Comparison of ENCODE assay signal across 8 mouse cellular contexts in genomic region chr2:180256296-180257000, GRCm38 (mm10). TPM values are rescaled to one million over a fixed set of nuclear protein-coding genes. Genes with fewer than 3 reads are reported as not detected.
DNase-seq lines count a peak whose midpoint lies in the region; ATAC-seq and TF ChIP-seq lines count a peak whose summit lies in the region.

No protein-coding gene starts in this region.

- no peak for TF ChIP-seq POLR2A in CH12.LX (IDR thresholded peaks at IDR 0.05; ENCODE audit: low read depth, low read length)

- TF ChIP-seq RAD21 in CH12.LX (IDR thresholded peaks at IDR 0.05; ENCODE audit: low read depth, low read length), result no peak

- H3K9ac ChIP-seq in CH12.LX (ENCODE audit: insufficient read depth, low read depth), result peak overlapping the region; percentile 67
- H3K9ac ChIP-seq in forebrain, embryonic 11.5 days (ENCODE audit: low read length), result peak overlapping the region; percentile 71
- H3K9ac ChIP-seq in liver, embryonic 12.5 days, result peak overlapping the region; percentile 78
- H3K9ac ChIP-seq in stomach, postnatal 0 days (ENCODE audit: low read length), result peak overlapping the region; percentile 69

- H3K27ac ChIP-seq in heart, embryonic 10.5 days, result peak overlapping the region; percentile 92
- peak overlapping the region; percentile 21 for H3K27ac ChIP-seq in CH12.LX (ENCODE audit: insufficient read depth, low read depth)
- H3K27ac ChIP-seq in forebrain, embryonic 11.5 days (ENCODE audit: low read depth, low read length), result peak overlapping the region; percentile 91
- H3K27ac ChIP-seq in liver, embryonic 12.5 days, result peak overlapping the region; percentile 88
- peak overlapping the region; percentile 90 for H3K27ac ChIP-seq in stomach, postnatal 0 days (replicated peaks)

- TF ChIP-seq EP300 in CH12.LX (IDR thresholded peaks at IDR 0.05; ENCODE audit: low read length), result no peak
- TF ChIP-seq EP300 in stomach, postnatal 0 days (optimal IDR thresholded peaks at IDR 0.05), result no peak

- no peak for DNase-seq in heart, embryonic 10.5 days (ENCODE audit: low spot score)
- no peak for DNase-seq in heart, adult 18-20 months
- no peak for DNase-seq in CH12.LX (ENCODE audit: extremely low read depth)
- no peak for DNase-seq in forebrain, embryonic 11.5 days (ENCODE audit: low spot score)
- peak; percentile 30 for DNase-seq in stomach, postnatal 0 days (ENCODE audit: low spot score)
- no peak for DNase-seq in frontal cortex, postnatal 10 days (ENCODE audit: low spot score in 2 of 2)
- DNase-seq in adrenal gland, adult 18-20 months (ENCODE audit: low spot score in 2 of 2), result no peak

- in situ Hi-C loops in CH12.LX (cut with MboI; ENCODE audit: low pct_ligation_motif_present, low pct_unique_long_range_greater_than_20kb, low sequenced_read_pairs), result loop anchor here (10.0 kb wide), 1 partner anchor 342 kb away; no protein-coding TSS in a partner anchor

- H3K36me3 ChIP-seq in heart, embryonic 10.5 days, result peaks cover 34% of the 10 kb centered on the region
- peaks cover 32 to 44% of the 10 kb centered on the region in 2 experiments for H3K36me3 ChIP-seq in CH12.LX (replicated peaks in 1 of 2; ENCODE audit: control insufficient read depth in 1 of 2, insufficient read depth in 1 of 2, low read length in 1 of 2)
- no peaks in the 10 kb centered on the region; the same call in 1 of the 2 replicates for H3K36me3 ChIP-seq in forebrain, embryonic 11.5 days (ENCODE audit: control insufficient read depth, insufficient read depth, low read length)
- peaks cover 37% of the 10 kb centered on the region for H3K36me3 ChIP-seq in liver, embryonic 12.5 days
- H3K36me3 ChIP-seq in stomach, postnatal 0 days (ENCODE audit: control insufficient read depth, insufficient read depth, low read length), result peaks cover 7% of the 10 kb centered on the region

- peaks cover 23% of the 10 kb centered on the region for H3K4me1 ChIP-seq in heart, embryonic 10.5 days
- H3K4me1 ChIP-seq in CH12.LX (ENCODE audit: control insufficient read depth in 1 of 2, insufficient read depth in 2 of 2), result peaks cover 0 to 24% of the 10 kb centered on the region in 2 experiments; a peak in 3 of 4 replicates
- peaks cover 11% of the 10 kb centered on the region; the same call in 1 of the 2 replicates for H3K4me1 ChIP-seq in forebrain, embryonic 11.5 days (replicated peaks; ENCODE audit: control insufficient read depth, insufficient read depth, low read length)
- peaks cover 36% of the 10 kb centered on the region for H3K4me1 ChIP-seq in liver, embryonic 12.5 days
- H3K4me1 ChIP-seq in stomach, postnatal 0 days (replicated peaks; ENCODE audit: control insufficient read depth, insufficient read depth), result peaks cover 3% of the 10 kb centered on the region; the same call in 1 of the 2 replicates

- H3K9me3 ChIP-seq in heart, embryonic 10.5 days, result no peaks in the 10 kb centered on the region
- no peaks in the 10 kb centered on the region for H3K9me3 ChIP-seq in CH12.LX (replicated peaks; ENCODE audit: low read length)
- H3K9me3 ChIP-seq in forebrain, embryonic 11.5 days (ENCODE audit: control insufficient read depth, low read length), result no peaks in the 10 kb centered on the region
- H3K9me3 ChIP-seq in liver, embryonic 12.5 days (replicated peaks), result no peaks in the 10 kb centered on the region
- H3K9me3 ChIP-seq in stomach, postnatal 0 days (ENCODE audit: control insufficient read depth, low read length), result no peaks in the 10 kb centered on the region

- H3K4me2 ChIP-seq in CH12.LX (ENCODE audit: insufficient read depth, low read depth, poor library complexity, severe bottlenecking), result peak overlapping the region; percentile 41; the same call in 1 of the 2 replicates
- H3K4me2 ChIP-seq in forebrain, embryonic 11.5 days (ENCODE audit: low read depth, low read length, severe bottlenecking), result peak overlapping the region; percentile 89
- H3K4me2 ChIP-seq in liver, embryonic 12.5 days, result peak overlapping the region; percentile 95
- H3K4me2 ChIP-seq in stomach, postnatal 0 days (replicated peaks; ENCODE audit: low read depth), result peak overlapping the region; percentile 70

- dilution Hi-C loops in CH12.LX (cut with MboI; ENCODE audit: extremely low pct_ligation_motif_present, extremely low pct_unique_long_range_greater_than_20kb, low sequenced_read_pairs), result no loop called here

- H3K27me3 ChIP-seq in heart, embryonic 10.5 days (ENCODE audit: insufficient read depth, poor library complexity, severe bottlenecking), result no peaks in the 10 kb centered on the region
- H3K27me3 ChIP-seq in CH12.LX (replicated peaks), result no peaks in the 10 kb centered on the region
- no peaks in the 10 kb centered on the region for H3K27me3 ChIP-seq in forebrain, embryonic 11.5 days (ENCODE audit: control insufficient read depth, insufficient read depth, low read length)
- no peaks in the 10 kb centered on the region for H3K27me3 ChIP-seq in liver, embryonic 12.5 days (replicated peaks)
- H3K27me3 ChIP-seq in stomach, postnatal 0 days (ENCODE audit: control insufficient read depth, insufficient read depth, low read length), result no peaks in the 10 kb centered on the region

- H3K79me2 ChIP-seq in CH12.LX (replicated peaks; ENCODE audit: control insufficient read depth, extremely low read depth, insufficient read depth, poor library complexity, severe bottlenecking), result peaks cover 14% of the 10 kb centered on the region

- no peak for TF ChIP-seq CTCF in CH12.LX (conservative IDR thresholded peaks at IDR 0.05 in 1 of 2, IDR thresholded peaks at IDR 0.05 in 1 of 2; ENCODE audit: low read depth in 2 of 2, low read length in 2 of 2)
- TF ChIP-seq CTCF in stomach, postnatal 0 days (IDR thresholded peaks at IDR 0.05; ENCODE audit: low read depth), result no peak

- WGBS in heart, embryonic 10.5 days, result 23% methylated on average over 26 of the region's 26 CpGs
- WGBS in forebrain, embryonic 11.5 days, result 25% methylated on average over 26 of the region's 26 CpGs
- 14% methylated on average over 26 of the region's 26 CpGs for WGBS in liver, embryonic 12.5 days (ENCODE audit: insufficient replicate concordance)
- WGBS in stomach, postnatal 0 days, result 24% methylated on average over 24 of the region's 26 CpGs

- peak; percentile 70 for ATAC-seq in forebrain, embryonic 11.5 days (replicated peaks; ENCODE audit: low FRiP score)
- ATAC-seq in liver, embryonic 12.5 days, result peak; percentile 42
- ATAC-seq in stomach, postnatal 0 days (ENCODE audit: low FRiP score, low TSS enrichment), result peak; percentile 57

- peak overlapping the region; percentile 88 for H3K4me3 ChIP-seq in heart, embryonic 10.5 days
- H3K4me3 ChIP-seq in CH12.LX (replicated peaks in 1 of 3; ENCODE audit: low read depth in 2 of 3, low read length in 2 of 3, poor library complexity in 1 of 3), result peak overlapping the region; percentile 57 to 77 (median 73)
- H3K4me3 ChIP-seq in forebrain, embryonic 11.5 days (ENCODE audit: low read depth, low read length), result peak overlapping the region; percentile 89
- H3K4me3 ChIP-seq in liver, embryonic 12.5 days, result peak overlapping the region; percentile 91
- peak overlapping the region; percentile 84 for H3K4me3 ChIP-seq in stomach, postnatal 0 days (ENCODE audit: low read depth, low read length)

TF ChIP-seq in CH12.LX, 34 proteins besides CTCF, POLR2A, EP300 and RAD21 (continues in another document):
- TF ChIP-seq IRF4 (IDR thresholded peaks at IDR 0.05; ENCODE audit: low read depth, low read length), result no peak

RNA-seq across cellular contexts. Expression of gene Rps21, which starts 0.7 kb away (rescaled TPM):
- polyA plus RNA-seq in heart, embryonic 10.5 days (2016; fragmentation: Nextera tagmentation; extraction: Ambion mirVana), result 332 and 360 TPM in 2 replicates
- total RNA-seq in heart, adult 18-20 months (2021), result 100 to 1,000 TPM; 561 to 600 TPM
- 3,654 and 3,770 TPM in 2 replicates for total RNA-seq in CH12.LX (2012; rRNA removed)
- total RNA-seq in CH12.LX (2014; rRNA removed), result 1,686 and 1,748 TPM in 2 replicates
- polyA plus RNA-seq in CH12.LX (2012; ENCODE audit: insufficient read length, low read depth), result 705 and 1,020 TPM in 2 replicates
- polyA plus RNA-seq in forebrain, embryonic 11.5 days (2014; fragmentation: Nextera tagmentation; extraction: Ambion mirVana), result 423 and 468 TPM in 2 replicates
- 560 and 561 TPM in 2 replicates for polyA plus RNA-seq in liver, embryonic 12.5 days (2016; fragmentation: Nextera tagmentation; extraction: Ambion mirVana)
- polyA plus RNA-seq in stomach, postnatal 0 days (2015; fragmentation: Nextera tagmentation; extraction: Ambion mirVana), result 604 and 680 TPM in 2 replicates
- total RNA-seq in adrenal gland, adult 18-20 months (2021), result 100 to 1,000 TPM; 777 to 810 TPM

RNA-seq across cellular contexts. Expression of gene Cables2, which starts 16.8 kb away (rescaled TPM):
- 12.4 and 13.1 TPM in 2 replicates for polyA plus RNA-seq in heart, embryonic 10.5 days (2016; fragmentation: Nextera tagmentation; extraction: Ambion mirVana)
- total RNA-seq in heart, adult 18-20 months (2021), result 10 to 100 TPM; 10.9 TPM
- 16.9 and 17.2 TPM in 2 replicates for total RNA-seq in CH12.LX (2012; rRNA removed)
- 13.0 and 13.3 TPM in 2 replicates for total RNA-seq in CH12.LX (2014; rRNA removed)
- 24.5 and 29.9 TPM in 2 replicates for polyA plus RNA-seq in CH12.LX (2012; ENCODE audit: insufficient read length, low read depth)
- 16.8 and 18.7 TPM in 2 replicates for polyA plus RNA-seq in forebrain, embryonic 11.5 days (2014; fragmentation: Nextera tagmentation; extraction: Ambion mirVana)
- polyA plus RNA-seq in liver, embryonic 12.5 days (2016; fragmentation: Nextera tagmentation; extraction: Ambion mirVana), result 9.6 and 10.4 TPM in 2 replicates
- 7.5 and 8.5 TPM in 2 replicates for polyA plus RNA-seq in stomach, postnatal 0 days (2015; fragmentation: Nextera tagmentation; extraction: Ambion mirVana)
- 10 to 100 TPM; 12.1 to 15.6 TPM for total RNA-seq in adrenal gland, adult 18-20 months (2021)

RNA-seq across cellular contexts. Expression of gene Lama5, which starts 30.8 kb away (rescaled TPM):
- 23.6 and 30.8 TPM in 2 replicates for polyA plus RNA-seq in heart, embryonic 10.5 days (2016; fragmentation: Nextera tagmentation; extraction: Ambion mirVana)
- total RNA-seq in heart, adult 18-20 months (2021), result 10 to 100 TPM; 72.2 to 78.5 TPM
- 0.46 and 0.85 TPM in 2 replicates for total RNA-seq in CH12.LX (2012; rRNA removed)
- total RNA-seq in CH12.LX (2014; rRNA removed), result 0.16 and 0.20 TPM in 2 replicates
- 0.45 and 0.67 TPM in 2 replicates for polyA plus RNA-seq in CH12.LX (2012; ENCODE audit: insufficient read length, low read depth)
- 5.9 and 7.8 TPM in 2 replicates for polyA plus RNA-seq in forebrain, embryonic 11.5 days (2014; fragmentation: Nextera tagmentation; extraction: Ambion mirVana)
- polyA plus RNA-seq in liver, embryonic 12.5 days (2016; fragmentation: Nextera tagmentation; extraction: Ambion mirVana), result 4.1 and 4.3 TPM in 2 replicates
- 29.7 and 34.9 TPM in 2 replicates for polyA plus RNA-seq in stomach, postnatal 0 days (2015; fragmentation: Nextera tagmentation; extraction: Ambion mirVana)
- total RNA-seq in adrenal gland, adult 18-20 months (2021), result 10 to 100 TPM; 31.5 to 61.3 TPM

RNA-seq across cellular contexts. Expression of gene Rbbp8nl, which starts 33.2 kb away (rescaled TPM):
- polyA plus RNA-seq in heart, embryonic 10.5 days (2016; fragmentation: Nextera tagmentation; extraction: Ambion mirVana), result 0.16 and 0.68 TPM in 2 replicates
- not detected for total RNA-seq in heart, adult 18-20 months (2021)
- total RNA-seq in CH12.LX (2012; rRNA removed), result not detected in 2 replicates
- not detected in 2 replicates for total RNA-seq in CH12.LX (2014; rRNA removed)
- polyA plus RNA-seq in CH12.LX (2012; ENCODE audit: insufficient read length, low read depth), result not detected in 2 replicates
- polyA plus RNA-seq in forebrain, embryonic 11.5 days (2014; fragmentation: Nextera tagmentation; extraction: Ambion mirVana), result 0.08 TPM in 1 of 2 replicates, not detected in the other
- not detected in 2 replicates for polyA plus RNA-seq in liver, embryonic 12.5 days (2016; fragmentation: Nextera tagmentation; extraction: Ambion mirVana)
- polyA plus RNA-seq in stomach, postnatal 0 days (2015; fragmentation: Nextera tagmentation; extraction: Ambion mirVana), result 1.2 and 1.8 TPM in 2 replicates
- total RNA-seq in adrenal gland, adult 18-20 months (2021), result not detected

Comparison
In these comparisons a context has a peak if more than half of its experiments do, and no peak if none do; other contexts are left out.
1. H3K27ac ChIP-seq: peak in every context shown above with its lines; median percentile 92 in heart, embryonic 10.5 days; 91 in forebrain, embryonic 11.5 days; 90 in stomach, postnatal 0 days; 88 in liver, embryonic 12.5 days; 21 in CH12.LX.
2. H3K4me2 ChIP-seq: peak in every context shown above with its lines; median percentile 95 in liver, embryonic 12.5 days; 89 in forebrain, embryonic 11.5 days; 70 in stomach, postnatal 0 days; 41 in CH12.LX.